Mouse (Mus musculus) cerebellum, adult 2 months (tissue): ENCODE data around the gene Pdgfa.

Experiments
- CTCF ChIP-seq: fragments of 200-500 bp; IDR thresholded peaks from 2 replicates; pipeline ENCODE4 v1.5.1; 2011; ENCODE audit warnings: low read depth, mild to moderate bottlenecking, control low read depth, low read length, moderate library complexity, borderline replicate concordance; ENCODE audit not compliant: insufficient read depth
- POLR2A ChIP-seq: fragments of 200-500 bp; IDR thresholded peaks from 2 replicates; pipeline ENCODE4 v1.6.1; 2011; ENCODE audit warnings: low read length, control low read depth, borderline replicate concordance; ENCODE audit not compliant: insufficient read depth

DNA sequence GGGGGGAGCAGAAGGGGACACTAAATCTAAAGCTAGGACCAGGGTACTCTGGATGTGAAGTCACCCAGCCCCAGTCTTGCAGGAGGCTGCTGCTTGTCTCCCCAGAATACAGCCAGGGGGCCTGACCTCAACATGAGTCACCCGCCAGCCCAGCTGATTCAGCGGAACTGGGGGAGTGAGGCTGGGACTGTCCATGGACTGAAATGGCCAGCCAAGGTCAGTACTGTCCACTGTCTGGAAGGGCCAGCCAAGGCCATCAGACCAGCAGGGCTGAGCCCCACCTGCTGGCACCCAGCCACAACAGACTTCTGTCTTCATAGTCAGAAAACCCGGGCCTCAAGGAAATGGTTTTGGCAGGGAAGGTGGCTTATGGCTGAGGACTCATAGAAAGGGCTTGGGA, 17.9 kb upstream of the Pdgfa start:
- TF ChIP-seq CTCF, result no peak
- no peak for TF ChIP-seq POLR2A
